Mouse (Mus musculus) inflammation-experienced regulatory T-cells, adult 6 months (primary cell): ENCODE data around the gene Dst. TPM values are rescaled to one million over a fixed set of nuclear protein-coding genes. Genes with fewer than 3 reads are reported as not detected.
"Not testable (repeated sequence)": the region's sequence is repeated elsewhere in the genome, so short reads cannot be mapped to it uniquely, and the experiment has no call there.

ENCODE experiments used
- ATAC-seq: one replicate; pipeline ENCODE4 v1.8.0; 2017
- polyA plus RNA-seq, 3 experiments: library from polyadenylated mRNA; unstranded; fragments of 100-300 nt; shearing (Covaris generic); gene quantifications; one replicate each; pipeline ENCODE4 v1.2.1; 2017

Gene Dst
- polyA plus RNA-seq, 3 experiments from 2014 or later = 18.1 to 31.7 (median 20.6) TPM

GRCm38 (mm10) chr1:34066401-34066800 is 158.4 kb downstream of the Dst start:
- ATAC-seq = not testable (repeated sequence)

GRCm38 (mm10) chr1:34068341-34068740 is 160.3 kb downstream of the Dst start:
- no peak for ATAC-seq

DNA sequence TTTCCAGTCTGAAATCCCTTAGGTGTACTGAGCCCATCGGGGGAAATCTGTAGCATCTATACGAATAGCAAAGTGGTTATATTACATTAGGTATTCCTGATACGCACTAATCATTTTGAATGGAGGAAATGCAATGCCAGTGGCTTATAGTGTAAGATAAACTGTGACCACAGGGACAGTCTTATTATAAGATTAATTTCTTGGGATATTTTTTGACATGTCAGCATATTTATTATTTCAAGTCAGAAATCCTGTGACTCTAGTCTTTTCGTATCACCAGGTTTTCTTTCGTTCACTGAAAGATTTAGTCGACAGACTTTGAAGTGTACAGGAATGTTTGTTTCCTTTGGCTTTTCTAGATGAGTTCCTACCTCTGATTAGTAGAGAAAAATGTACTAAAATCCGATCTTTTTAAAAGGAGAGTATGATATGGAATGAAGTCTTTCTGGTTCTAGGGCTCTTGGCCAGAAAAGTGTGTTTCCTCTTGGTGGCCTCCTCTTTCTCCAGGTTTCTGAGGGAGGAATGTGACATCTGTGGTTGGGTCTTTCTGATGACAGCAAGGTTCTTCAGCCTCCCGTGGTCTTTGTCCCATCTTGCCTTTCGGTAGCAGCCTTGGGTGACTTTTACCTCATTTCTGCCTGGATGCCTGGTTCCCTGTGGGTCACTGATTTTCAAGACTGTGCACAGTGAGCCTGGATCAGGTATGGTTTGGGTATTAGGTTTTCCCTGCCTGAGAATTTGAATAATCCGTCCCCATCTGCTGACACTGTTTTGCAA is 161.7 kb downstream of the Dst start:
- ATAC-seq = no peak

DNA sequence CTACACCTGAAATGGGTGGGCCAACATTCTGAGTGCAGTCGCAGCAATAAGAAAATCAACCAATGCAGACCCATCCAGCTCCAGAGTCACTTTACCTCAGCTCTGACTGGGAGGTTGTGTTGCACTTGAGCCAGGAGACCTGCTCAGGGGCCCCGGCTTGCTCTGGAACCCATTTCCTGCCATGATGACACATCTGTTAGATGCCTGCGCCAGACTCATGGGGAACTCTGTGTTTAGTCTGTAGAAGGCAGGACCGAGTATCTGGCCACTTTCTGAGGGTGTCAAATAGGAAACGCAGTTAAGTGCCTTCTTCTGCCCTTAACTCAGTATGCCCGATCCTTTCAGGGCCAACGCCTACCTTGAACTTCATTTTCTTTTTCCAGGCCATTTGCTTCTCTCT is 162.4 kb downstream of the Dst start:
- ATAC-seq = no peak

DNA sequence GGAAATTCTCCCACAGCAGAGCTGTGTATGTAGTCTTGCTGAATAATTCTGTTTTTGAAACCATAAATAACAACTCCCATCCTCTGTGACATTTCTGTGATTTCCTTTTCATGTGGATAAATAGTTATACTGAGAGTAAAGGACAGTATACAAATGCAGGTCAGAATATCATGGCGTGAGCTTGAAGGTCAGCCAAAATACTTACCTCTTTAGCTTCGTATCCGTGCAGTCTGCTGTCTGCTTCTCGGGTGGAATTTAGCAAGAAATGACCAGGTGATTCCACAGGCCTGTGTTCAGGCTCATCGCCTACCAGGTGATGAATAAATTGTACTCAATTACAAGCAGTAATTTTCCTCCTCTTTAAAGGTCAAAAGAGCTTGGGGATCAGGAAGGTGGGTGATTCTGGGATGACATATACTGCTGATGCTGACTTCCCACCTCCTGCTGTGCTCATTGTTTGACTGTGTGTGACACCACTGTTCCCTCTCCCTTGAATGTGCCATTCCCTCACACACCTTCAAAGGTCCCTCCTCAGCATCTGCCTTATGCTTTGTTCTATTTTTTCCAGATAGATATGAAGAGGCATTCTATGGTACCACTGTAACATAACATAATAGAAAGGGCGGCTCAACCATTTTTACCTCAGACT is 163.1 kb downstream of the Dst start:
- ATAC-seq = no peak

GRCm38 (mm10) chr1:34072262-34072661 is 164.2 kb downstream of the Dst start:
- ATAC-seq = no peak

DNA sequence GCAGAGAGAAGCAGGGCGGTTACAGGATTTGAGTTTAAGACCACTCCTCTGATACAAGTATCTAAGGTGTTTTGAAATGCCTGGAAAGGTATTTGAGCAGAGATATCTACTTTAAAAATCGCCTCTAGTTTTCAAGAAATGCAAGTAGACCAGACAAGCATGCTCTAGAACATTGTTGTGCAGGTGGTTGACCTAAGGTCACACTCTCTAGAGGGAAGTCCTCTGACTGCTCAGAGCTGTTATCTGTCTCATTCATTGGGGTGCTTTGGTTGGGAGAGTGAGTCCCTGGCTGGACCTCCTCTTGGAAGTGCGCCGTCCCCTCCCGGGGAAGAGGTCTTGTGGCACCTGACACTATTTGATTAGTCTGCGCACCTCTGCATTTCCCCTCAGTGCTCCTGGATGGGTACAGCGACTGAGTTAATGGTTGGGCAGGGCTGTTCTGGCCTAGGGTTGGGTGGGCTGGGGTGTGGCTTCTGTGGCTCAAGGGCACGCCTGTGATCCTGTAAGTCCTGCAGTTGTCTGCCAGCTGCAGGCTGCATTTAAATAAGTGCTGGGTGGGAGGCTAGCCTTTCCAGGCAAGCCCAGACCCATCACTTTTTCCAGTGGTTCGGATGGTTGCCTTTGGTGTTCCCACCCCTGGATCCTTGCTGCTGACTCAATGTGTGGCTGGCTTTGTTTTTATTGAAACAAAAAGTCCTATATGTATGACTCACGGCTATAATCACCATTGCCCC is 165.6 kb downstream of the Dst start:
- ATAC-seq = no peak

GRCm38 (mm10) chr1:34074245-34075187 is 166.5 kb downstream of the Dst start:
- no peak for ATAC-seq

DNA sequence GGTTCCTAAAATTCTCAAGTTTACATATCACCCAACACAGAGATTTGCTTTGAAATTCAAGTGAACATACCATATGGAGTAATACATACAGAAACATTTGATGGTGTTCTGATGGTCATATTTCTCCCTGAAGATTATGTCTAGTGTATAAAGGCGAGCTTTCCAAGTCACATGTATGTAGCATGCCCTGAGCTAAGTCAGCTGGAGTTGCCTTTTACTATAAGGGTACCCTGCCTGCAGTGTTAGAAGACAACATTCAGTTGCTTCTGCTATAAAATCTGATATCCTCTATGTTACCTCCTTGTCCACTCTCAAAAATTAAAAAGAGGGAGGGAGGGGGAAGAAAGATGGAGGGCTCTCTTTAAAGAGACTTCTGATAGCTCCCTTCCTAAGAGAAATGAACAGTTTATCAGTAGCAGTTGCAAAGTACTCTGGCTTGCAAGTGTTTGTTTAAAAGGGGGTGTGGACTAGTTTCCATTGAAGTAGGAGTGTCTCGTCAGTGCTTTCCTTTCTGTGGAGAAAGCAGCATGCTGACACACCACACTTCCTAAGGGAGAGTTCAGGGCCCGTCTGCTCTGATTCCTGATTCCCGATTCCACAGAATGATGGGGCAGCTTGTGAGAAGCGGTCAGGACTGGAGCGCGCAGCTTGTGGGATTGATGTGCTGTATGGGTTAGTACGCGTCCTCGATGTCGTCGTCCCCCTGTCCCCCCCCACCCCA is 168.8 kb downstream of the Dst start:
- no peak for ATAC-seq

GRCm38 (mm10) chr1:34077422-34077790 is 169.4 kb downstream of the Dst start:
- ATAC-seq = no peak

- no peak for ATAC-seq
These were observed 169.9 kb downstream of the Dst start for GRCm38 (mm10) chr1:34077941-34078340.

- no peak for ATAC-seq
These were observed 181.0 kb downstream of the Dst start for GRCm38 (mm10) chr1:34089011-34089410.

DNA sequence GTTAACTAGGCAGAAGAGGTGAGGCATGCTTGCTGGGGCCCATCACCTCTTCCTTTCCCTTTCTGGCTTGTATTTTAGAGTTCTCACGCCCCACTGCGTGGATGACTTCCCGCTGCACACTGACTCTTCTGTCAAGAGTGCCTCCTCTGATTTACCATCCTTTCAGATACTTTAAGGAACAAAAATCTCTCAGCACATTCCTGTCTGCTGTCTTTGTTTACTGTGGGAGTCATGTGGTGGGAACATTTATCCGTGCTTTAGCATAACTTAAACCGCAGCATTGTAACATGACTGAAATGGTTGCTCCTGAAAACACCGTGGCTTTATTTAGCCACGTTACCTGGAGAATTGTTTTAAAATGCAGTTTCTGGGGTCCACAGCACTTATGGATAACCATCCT is 182.7 kb downstream of the Dst start:
- ATAC-seq = no peak

GRCm38 (mm10) chr1:34093652-34094051 is 185.6 kb downstream of the Dst start:
- ATAC-seq = no peak

DNA sequence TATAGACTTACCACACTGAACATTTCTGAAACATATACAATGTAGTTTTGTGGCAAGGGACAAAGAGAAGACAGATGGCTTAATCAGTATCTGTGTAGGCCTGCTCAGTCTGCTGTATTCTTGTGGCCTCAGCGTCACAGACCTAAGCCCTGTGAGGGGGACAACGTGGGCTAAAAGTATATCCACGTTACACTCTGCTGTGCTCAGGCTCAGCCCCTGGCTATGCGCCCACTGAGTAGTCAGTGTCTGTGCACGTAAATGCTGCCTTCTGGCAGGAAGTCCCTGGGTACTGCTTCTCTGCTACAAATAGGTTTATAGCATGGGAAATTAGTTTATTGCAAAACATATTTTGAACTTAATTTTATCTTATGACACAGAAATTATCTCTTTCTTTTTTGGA is 186.3 kb downstream of the Dst start:
- no peak for ATAC-seq

GRCm38 (mm10) chr1:34095173-34095572 is 187.1 kb downstream of the Dst start:
- no peak for ATAC-seq

- ATAC-seq = no peak
These were observed 188.9 kb downstream of the Dst start for GRCm38 (mm10) chr1:34096923-34097322.

DNA sequence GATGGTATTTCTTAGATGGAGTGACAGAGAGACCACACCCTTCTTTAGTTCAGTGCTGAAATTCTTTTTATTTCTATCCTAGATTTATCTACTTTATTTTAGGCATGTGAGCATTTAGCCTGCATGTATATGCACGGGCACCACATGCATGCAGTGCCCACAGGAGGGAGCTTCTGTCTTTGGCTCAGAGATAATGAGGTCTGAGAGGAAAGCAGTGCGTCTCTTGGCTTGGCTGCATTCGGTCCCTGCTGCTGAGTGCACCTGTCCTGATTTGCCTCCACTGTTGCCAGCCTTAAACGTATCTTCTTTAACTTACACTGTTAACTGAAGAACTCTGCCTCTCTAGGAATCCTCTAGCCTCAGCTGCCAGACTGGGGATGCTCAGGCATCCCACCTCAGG is 189.6 kb downstream of the Dst start:
- ATAC-seq = no peak

DNA sequence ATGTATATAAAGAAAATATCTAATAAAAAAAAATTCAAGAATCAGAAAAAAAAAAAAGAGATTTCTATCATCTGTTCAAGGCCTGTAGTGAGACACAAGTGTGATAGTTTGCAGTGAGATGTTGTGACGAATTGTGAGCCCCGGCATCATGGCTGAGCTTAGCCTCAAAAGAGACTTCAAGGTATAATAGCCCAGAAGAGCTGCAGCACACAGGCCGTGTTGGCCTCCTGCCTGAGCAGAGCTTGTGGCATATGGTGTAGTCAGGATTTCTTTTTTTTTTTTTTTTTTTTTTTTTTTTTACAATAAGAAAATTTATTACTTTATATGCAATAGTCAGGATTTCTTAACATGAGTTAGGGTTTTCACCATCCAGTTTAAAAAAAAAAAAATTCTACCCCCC is 191.4 kb downstream of the Dst start:
- no peak for ATAC-seq

DNA sequence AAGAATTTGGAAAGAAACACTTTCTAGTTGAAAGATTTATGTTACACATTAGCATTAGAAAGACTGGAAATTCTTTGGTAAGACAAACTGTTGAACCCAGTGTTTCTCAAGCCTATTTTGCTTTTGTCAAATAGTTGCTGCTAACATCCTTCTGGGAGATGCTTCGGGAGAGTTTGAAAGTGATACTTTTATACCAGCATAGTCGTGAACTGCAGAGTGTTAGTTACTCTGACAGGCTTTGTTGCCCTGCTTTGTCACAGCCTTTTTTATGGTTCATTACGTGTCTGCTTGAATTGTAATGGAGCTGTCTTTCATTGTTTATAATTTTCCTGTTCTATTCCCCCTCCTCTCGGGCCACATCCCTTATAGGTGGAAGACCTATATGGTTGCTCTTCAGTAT is 192.4 kb downstream of the Dst start:
- ATAC-seq = no peak

DNA sequence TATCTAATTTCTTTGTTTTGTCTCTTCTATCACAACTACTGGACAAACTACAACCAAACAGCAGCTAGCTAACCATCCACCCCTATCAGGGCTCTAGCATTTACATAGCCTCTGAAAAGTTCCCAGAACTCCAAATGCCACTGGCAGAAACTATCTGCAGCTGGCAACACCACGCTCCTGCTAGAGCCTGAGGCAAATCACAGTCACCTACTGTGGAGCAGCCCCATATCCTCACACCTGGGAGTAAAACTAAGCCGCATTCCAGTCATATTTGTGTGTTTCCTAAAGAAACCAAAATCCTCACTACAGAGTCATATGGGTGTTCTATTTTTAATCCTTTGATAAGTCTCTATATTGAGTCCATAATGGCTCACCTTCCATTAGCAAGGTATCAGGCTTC is 194.6 kb downstream of the Dst start:
- no peak for ATAC-seq

GRCm38 (mm10) chr1:34103176-34103575 is 195.2 kb downstream of the Dst start:
- ATAC-seq = no peak
